Mouse (Mus musculus) intestine, embryonic 16.5 days (tissue): ENCODE measurements around the gene Fam3a. TPM values are rescaled to one million over a fixed set of nuclear protein-coding genes. Genes with fewer than 3 reads are reported as not detected.

Experiments
- ATAC-seq: fragments of 200-750 bp; cut with Nextera tagmentation; 2 replicates; pipeline ENCODE4 v1.8.0; 2017; ENCODE audit warnings: moderate TSS enrichment, moderate library complexity
- H3K27ac ChIP-seq: fragments of 300-500 bp; sonication (generic); 2 replicates; pipeline ENCODE4 v1.5.1; 2014; ENCODE audit warnings: mild to moderate bottlenecking, low read length
- H3K27me3 ChIP-seq: fragments of 300-500 bp; sonication (generic); replicated peaks from 2 replicates; pipeline ENCODE4 v1.6.1; 2014; ENCODE audit warnings: low read length, control low read depth, mixed read lengths; ENCODE audit not compliant: control insufficient read depth, insufficient read depth
- H3K36me3 ChIP-seq: fragments of 300-500 bp; sonication (generic); 2 replicates; pipeline ENCODE4 v1.6.1; 2014; ENCODE audit warnings: low read length, control low read depth; ENCODE audit not compliant: control insufficient read depth, insufficient read depth
- H3K4me1 ChIP-seq: fragments of 300-500 bp; sonication (generic); 2 replicates; pipeline ENCODE4 v1.6.1; 2014; ENCODE audit warnings: low read length, control low read depth, mixed read lengths; ENCODE audit not compliant: control insufficient read depth, insufficient read depth
- H3K4me2 ChIP-seq: fragments of 300-500 bp; sonication (generic); 2 replicates; pipeline ENCODE4 v1.6.1; 2014; ENCODE audit warnings: low read depth, low read length, control low read depth
- H3K4me3 ChIP-seq: fragments of 300-500 bp; sonication (generic); 2 replicates; pipeline ENCODE4 v1.5.1; 2014; ENCODE audit warnings: mild to moderate bottlenecking, low read length
- H3K9ac ChIP-seq: fragments of 300-500 bp; sonication (generic); 2 replicates; pipeline ENCODE4 v1.6.1; 2014; ENCODE audit warnings: low read depth, low read length
- H3K9me3 ChIP-seq: fragments of 300-500 bp; sonication (generic); 2 replicates; pipeline ENCODE4 v1.6.1; 2016; ENCODE audit warnings: low read length, control low read depth; ENCODE audit not compliant: control insufficient read depth
- WGBS: fragments of 180-500 bp; shearing (Covaris S2); extraction: QIAGEN DNeasy Blood & Tissue Kit; methylation state at CpG from one replicate; pipeline ENCODE4 v1.1.7; 2014; 5-methylcytosine and 5-hydroxymethylcytosine counted together
- polyA plus RNA-seq: library from polyadenylated mRNA; unstranded; fragments of >200 nt; fragmentation: Nextera tagmentation; extraction: Ambion mirVana; gene quantifications from 2 replicates; pipeline ENCODE4 v1.2.1, GENCODE M21; 2015

Fam3a gene
- polyA plus RNA-seq, 1 experiment from 2014 or later, result 34.6 TPM

DNA sequence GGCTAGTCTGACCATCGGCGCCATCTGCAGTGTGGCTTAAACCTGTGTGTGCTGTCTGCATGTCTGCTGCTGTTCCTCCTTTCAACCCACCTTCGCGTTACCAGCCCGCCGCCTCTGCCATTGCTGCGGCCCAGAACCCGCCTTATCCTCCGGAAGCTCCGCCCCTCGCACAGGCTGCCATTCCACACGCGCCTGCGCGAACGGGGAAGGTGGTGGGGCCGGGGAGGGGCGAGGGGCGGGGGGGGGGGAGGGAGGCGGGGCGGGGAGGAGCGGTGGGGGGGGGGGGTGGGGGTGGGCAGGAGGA, 39.7 kb downstream of the Fam3a start, which contains the start of gene Lage3:
Gene Lage3 (minus strand): TSS at position 152 of the 304 bp plus-strand sequence.
- Histone ChIP-seq H3K9me3 (no peaks in the 10 kb centered on the region), H3K27me3 (no peaks in the 10 kb centered on the region), H3K4me2 (peak within 1 kb of the TSS; percentile 53), H3K27ac (no peak within 1 kb of the TSS; the same call in 1 of the 2 replicates), H3K4me3 (peak within 1 kb of the TSS; percentile 54), H3K9ac (peak within 1 kb of the TSS; percentile 60), H3K36me3 (no peaks in the 10 kb centered on the region), H3K4me1 (no peaks in the 10 kb centered on the region)
- WGBS, result 10% methylated on average over 14 of the region's 22 CpGs
- ATAC-seq, result peak; percentile 87

DNA sequence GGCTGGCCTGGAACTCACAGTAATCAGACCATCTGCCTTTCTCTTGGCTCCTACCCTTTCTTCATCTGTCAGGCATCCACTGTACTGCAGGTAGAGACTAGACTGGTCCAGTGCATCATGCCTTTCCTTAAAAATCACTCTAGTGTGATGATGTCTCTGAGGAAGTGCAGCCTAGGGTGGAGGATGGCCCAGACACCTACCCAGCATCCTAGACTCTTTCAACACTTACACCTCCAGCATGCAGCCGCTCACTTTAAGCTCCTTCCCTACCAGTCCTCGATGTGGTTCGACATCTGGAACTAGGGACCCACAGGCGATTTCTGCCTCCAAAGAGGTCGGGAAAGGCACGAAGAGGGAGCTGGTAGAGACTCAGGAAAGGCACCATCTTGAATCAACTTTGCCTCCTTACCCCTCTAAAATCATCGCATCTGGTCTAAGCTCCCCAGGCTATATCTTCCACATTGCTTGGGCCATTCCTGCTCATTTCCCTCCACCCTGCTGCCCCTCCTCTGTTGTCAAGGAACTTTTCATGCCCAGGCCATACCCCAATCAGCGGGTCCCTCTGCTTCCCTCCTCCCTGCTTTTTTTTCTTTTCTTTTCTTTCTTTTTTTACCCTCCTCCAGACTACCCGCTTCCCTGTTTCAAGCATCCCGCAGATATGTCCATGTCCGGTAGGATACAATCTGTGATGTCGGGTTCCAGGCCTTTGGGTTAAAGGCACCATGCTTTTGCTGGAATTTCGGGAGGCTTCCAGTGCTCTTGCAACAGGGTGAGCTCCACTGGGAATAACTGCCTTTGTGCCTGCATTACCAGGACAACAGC, 40.2 kb downstream of the Fam3a start:
- Histone ChIP-seq H3K4me2 (peak overlapping the region; percentile 53), H3K4me3 (peak overlapping the region; percentile 54), H3K4me1 (no peaks in the 10 kb centered on the region), H3K9ac (peak overlapping the region; percentile 60), H3K9me3 (no peaks in the 10 kb centered on the region), H3K27me3 (no peaks in the 10 kb centered on the region), H3K27ac (no peak overlapping the region; the same call in 1 of the 2 replicates), H3K36me3 (no peaks in the 10 kb centered on the region)
- ATAC-seq, result peak; percentile 63
- 21% methylated on average over 13 of the region's 13 CpGs for WGBS

Other genes with a start within 250 kb of the Fam3a start
- gene Tex28, start 225.4 kb downstream of the Fam3a start, polyA plus RNA-seq, result not detected in 2 replicates
- 0.05 TPM in 1 of 2 replicates, not detected in the other for gene Tktl1, start 216.0 kb downstream of the Fam3a start, polyA plus RNA-seq
- 240 and 269 TPM in 2 replicates for gene Flna, start 143.5 kb downstream of the Fam3a start, polyA plus RNA-seq
- 18.3 and 22.5 TPM in 2 replicates for gene Emd, start 138.6 kb downstream of the Fam3a start, polyA plus RNA-seq
- gene Rpl10, start 122.5 kb downstream of the Fam3a start, polyA plus RNA-seq, result 822 and 863 TPM in 2 replicates
- gene Taz, start 111.4 kb downstream of the Fam3a start, polyA plus RNA-seq, result 85.3 and 91.1 TPM in 2 replicates
- 12.4 and 14.5 TPM in 2 replicates for gene Dnase1l1, start 110.9 kb downstream of the Fam3a start, polyA plus RNA-seq
- 142 and 144 TPM in 2 replicates for gene Atp6ap1, start 96.2 kb downstream of the Fam3a start, polyA plus RNA-seq
- 152 and 172 TPM in 2 replicates for gene Gdi1, start 88.3 kb downstream of the Fam3a start, polyA plus RNA-seq
- gene Fam50a, start 80.2 kb downstream of the Fam3a start, polyA plus RNA-seq, result 67.5 and 69.8 TPM in 2 replicates
- 5.8 and 6.2 TPM in 2 replicates for gene Plxna3, start 64.2 kb downstream of the Fam3a start, polyA plus RNA-seq
- gene Lage3, start 39.7 kb downstream of the Fam3a start, polyA plus RNA-seq, result 81.3 and 84.4 TPM in 2 replicates
- 65.4 and 67.7 TPM in 2 replicates for gene Ubl4a, start 20.1 kb downstream of the Fam3a start, polyA plus RNA-seq
- gene Slc10a3, start 19.9 kb downstream of the Fam3a start, polyA plus RNA-seq, result 16.9 and 17.6 TPM in 2 replicates
- 20.8 and 21.6 TPM in 2 replicates for gene Ikbkg, start within 50 bp of the Fam3a start, polyA plus RNA-seq
- gene G6pdx, start 35.9 kb upstream of the Fam3a start, polyA plus RNA-seq, result 41.3 and 46.1 TPM in 2 replicates
- gene Gm6880, start 88.1 kb upstream of the Fam3a start, polyA plus RNA-seq, result not detected in 2 replicates
- not detected in 2 replicates for gene Olfr1326-ps1, start 181.6 kb upstream of the Fam3a start, polyA plus RNA-seq
- gene Olfr1325, start 199.4 kb upstream of the Fam3a start, polyA plus RNA-seq, result not detected in 2 replicates